Mouse (Mus musculus) frontal cortex, postnatal 36 days (tissue): ENCODE results near the gene Foxs1.

ENCODE experiments used
- DNase-seq, 2 experiments: peaks; one replicate each; pipeline ENCODE4 v3.0.0; 2022; ENCODE audit warnings: low spot score in 2 of 2

Gene Foxs1

DNA sequence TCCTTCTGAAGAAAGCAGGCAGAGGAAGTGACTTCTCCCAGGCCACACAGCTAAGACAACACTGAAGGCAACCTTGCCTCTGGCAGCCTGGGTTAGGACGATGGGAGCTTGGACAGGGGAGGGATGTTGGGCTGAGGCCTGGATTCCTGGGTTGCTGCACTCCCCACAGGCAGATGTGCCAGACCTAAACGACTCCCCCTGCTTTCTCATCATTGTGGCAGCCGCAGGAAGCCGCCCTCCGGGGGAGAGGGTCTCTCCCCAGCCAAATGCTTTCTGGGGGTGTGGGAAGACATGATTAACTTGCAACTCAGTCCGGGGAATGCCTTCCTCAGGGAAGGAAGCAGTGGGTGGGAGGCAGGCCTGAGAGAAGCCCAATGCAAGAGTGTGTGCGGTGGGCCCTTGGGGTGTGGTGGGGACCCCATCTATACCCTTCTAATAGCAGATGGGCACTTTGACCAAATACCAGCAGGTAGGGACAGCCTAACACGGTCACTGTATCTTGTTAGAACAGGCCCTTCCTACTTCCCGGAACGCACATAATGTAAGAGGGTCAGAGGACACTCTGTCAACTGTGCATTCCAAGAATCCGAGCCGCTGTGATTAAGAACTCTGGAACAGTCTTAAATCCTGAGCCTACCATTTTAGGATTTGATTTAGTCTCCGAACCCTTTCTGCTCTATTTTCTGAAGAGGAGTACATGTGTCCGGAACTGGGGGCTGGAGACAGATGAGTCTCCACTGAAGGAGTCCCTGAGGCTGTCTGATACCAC is 4.6 kb downstream of the Foxs1 start:
- DNase-seq: no peak

DNA sequence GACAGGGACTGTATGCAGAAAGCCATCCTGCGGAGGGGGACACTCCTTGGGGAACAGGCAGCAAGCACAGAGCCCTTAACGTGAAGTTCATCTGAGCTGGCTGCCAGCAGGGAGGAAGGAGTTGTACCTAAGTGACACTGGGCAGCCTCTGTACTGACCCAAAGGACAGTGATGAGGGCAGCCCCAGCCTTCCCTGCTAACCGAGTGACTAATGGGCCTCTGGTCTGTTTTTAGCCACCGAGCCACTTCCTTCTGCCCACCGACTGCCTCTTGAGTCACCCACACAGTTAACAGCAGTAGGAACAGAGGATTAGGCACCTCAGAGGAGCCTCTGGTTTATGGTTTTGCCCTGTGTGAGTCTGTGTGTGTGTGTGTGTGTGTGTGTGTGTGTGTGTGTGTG is 5.6 kb downstream of the Foxs1 start:
- DNase-seq: no peak

DNA sequence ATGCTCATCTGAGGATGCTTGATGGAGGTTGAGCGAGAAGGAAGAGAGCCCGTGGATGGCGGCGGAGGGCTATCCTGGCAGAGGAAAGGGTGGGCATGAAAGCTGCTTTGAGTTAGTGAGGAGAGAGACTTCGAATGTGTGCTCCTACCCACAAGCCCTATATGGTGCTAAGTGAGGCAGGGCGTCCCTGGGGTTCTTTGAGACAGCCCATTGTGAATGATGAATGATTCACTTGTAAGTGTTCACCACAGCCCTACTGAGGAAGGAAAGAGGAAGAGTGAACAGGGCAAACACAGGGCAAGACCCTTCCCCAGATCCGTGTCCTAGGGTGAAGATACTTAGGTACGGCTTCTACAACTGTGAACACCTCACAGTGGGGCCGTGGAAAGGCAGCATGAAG is 6.1 kb downstream of the Foxs1 start:
- DNase-seq: no peak

DNA sequence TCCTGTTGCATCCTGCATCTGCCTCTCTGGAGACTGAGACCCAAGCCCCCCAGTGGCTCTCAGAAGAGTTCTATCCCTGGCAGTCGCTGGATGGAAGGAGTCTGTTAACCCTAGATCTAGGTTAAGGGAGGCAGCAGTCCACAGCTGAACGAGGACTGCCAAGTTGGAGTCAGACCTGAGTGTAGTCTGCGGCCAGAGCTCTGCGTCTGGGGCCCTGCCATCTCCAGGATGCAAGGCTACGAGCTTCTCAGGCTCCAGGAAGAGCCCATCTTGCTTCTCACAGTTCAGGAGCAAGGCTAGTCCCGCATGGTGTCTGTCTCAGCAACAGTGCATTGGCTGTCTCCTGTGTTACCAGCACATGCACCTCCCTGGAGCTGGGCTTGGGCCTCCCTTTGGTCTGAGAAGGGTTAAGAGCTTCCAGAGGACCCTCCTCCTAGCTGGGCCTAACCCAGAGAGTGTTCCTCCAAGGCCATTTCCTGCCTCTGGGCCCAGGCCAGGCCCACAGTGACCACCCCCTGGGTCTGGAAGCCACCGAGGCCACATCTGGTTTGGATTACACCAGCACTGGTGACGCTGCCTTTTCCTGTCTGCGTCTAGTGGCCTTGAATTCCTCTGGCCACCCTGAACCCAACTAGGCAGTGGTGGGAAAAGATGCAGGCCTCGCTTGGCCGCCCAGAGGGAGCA is 7.7 kb downstream of the Foxs1 start:
- no peak for DNase-seq

DNA sequence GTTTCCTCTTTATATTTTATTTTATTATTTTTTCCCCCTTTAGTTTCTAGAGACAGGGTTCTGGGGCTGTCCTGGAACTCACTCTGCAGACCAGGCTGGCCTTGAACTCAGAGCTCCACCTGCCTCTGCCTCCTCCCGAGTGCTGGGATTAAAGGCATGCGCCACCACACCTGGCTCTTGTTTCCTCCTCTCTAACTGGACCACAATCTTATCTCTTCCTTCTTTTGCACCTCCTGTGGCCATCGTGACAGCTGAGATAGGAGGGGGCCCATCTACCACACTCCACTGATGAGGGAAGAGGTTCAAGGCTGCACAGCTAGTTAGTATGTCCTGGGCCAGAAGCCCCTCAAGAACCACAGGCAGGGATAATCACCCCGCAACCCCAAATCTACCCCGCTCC is 8.5 kb downstream of the Foxs1 start:
- DNase-seq: no peak

DNA sequence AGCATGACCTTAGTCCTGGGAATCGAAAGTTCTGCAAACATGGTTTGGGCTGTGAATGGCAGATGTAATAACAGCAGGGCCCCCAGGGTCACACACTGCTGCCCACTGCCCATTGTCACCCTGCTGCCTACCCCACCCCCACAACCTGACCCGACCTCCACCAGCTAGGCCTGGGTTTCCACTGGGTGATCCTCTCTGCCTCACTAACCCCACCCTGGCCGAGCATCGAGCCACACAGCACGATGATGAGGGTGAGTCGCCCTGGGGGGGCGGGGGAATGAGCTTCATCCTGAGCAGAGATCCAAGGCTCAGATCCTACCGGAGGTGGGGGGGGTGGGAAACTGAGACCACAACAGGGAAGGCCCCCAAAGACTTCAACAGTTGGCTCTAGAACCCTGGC is 8.9 kb downstream of the Foxs1 start:
- DNase-seq: no peak

DNA sequence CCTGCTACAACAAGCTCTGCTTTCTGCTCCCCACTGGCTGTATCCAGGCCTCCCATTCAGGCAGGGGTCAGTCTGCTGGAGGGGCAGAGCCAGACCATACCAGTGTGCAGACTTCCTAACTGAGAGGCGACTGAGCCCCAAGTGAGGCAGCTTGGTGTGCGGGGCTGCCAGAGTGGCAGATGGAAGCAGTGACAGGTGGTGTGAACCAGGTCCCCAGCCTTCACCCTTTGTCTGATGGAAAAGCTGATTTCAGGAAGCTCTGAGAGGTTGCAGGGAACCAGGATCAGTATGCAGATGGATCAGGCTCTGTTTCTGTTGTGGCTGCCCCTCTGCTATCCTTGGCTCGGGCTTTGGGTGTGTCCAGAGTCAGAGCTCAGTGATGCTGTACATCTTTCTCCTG is 9.4 kb downstream of the Foxs1 start:
- no peak for DNase-seq

DNA sequence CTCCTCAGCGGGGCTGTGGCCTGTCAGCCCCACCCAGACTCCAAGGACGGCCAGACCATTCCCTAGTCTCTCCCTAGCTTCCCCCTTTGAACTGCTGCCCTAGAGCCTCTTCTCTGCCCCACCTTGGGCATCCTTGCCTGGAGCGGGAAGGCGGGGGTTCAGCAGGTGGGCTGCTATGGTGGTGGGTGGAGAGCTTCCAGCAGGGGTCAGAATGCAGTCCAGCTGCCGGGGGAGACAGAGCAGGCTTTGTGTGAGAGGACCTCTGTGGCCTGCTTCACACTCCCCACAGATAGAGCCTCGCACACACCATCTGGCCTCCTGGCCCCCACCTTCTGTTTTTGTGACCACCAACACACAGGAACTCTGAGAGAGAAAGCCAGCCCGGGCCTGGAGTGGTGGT is 10.6 kb downstream of the Foxs1 start:
- no peak for DNase-seq

DNA sequence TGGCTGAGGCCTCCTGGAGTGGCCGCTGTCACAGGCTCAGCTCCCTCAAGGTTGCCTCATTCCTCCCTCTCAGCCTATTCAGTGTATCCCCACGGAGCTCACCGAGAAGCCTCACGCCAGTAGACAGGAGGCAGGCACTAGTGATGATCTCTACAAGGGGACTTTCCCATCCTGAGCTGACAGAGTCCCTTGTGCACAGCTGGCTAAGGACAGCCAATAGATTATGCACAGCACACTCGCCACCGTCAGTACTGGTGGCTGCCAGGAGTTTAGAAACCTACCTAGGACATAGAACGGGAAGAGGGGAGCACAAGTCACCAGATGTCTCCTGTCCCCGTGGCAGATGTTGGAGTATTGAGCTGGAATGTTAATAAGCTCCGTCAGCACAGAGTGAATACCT is 15.3 kb downstream of the Foxs1 start:
- no peak for DNase-seq

DNA sequence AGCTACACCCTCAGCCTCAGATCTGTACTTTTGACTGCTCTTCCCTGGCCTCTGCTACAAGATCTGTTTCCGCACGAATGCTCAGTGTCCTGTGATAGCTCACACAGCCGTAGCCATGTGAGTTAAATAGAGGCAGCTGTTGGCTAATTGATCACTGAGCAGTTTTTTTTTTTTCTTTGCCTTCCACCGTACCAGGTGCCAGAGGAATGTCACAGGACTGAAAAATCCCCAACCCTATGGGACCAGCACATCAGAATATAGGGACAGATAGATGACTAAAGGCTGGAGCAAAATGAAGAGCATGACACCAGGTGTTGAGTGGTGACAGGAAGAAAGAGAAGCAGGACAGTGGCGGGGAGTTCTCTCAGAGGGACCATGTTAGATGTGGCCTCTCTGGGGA is 16.9 kb downstream of the Foxs1 start:
- DNase-seq: no peak

DNA sequence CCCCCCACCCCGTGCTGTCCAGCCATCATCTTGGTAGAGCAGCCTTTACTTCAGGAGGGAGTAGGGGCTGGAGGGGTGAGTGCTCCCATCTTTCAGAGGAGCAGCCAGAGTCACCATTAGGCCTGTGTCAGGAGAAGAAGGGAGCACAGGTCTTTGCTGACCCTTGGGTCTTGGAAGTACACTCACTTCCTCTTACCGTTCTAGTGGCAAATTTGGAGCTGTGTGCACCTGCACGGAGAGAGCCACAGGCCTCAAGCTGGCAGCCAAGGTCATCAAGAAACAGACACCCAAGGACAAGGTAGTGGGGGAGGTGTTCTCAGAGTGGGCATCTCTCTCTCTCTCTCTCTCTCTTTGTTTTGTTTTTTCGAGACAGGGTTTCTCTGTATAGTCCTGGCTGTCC is 17.6 kb downstream of the Foxs1 start:
- DNase-seq: no peak

DNA sequence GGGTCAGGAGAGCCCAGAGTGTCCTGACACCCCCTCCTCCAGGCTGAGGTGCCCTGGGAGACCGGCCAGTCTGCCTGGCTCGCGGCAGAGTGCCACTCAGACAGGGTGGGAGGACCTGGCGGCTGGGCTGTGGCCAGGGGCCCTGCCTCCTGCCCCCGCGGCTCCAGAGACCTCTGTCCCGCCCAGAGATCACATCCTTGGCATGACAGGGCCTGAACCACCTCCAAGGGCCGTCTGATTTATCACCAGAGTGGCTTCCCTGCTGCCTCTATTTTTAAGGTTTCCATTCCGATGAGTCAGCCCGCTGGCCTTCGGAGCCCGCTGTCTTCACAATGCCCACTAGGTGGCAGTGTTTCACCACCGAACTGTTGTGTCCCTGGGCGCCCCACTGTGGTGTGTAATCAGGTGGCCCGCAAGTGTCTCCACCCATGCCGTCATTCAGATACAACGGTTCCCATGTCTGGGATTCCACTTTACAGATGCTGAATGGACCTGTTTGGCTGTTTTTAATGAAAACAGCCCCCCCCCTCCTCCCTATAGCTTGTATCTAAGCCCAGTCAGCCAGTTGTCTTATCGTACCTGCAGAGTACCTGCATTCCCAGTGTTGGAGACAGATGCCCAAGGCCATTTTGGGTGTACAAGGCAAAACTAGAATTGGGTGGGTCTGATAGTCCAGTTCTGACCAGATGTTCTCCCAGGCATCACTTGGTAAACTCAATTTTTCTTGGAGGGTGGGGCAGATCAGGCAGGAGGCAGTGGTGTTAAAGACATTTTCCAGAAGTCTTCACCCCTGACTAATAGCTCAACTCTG is 18.5 kb downstream of the Foxs1 start:
- DNase-seq: peak; percentile 87 to 93

DNA sequence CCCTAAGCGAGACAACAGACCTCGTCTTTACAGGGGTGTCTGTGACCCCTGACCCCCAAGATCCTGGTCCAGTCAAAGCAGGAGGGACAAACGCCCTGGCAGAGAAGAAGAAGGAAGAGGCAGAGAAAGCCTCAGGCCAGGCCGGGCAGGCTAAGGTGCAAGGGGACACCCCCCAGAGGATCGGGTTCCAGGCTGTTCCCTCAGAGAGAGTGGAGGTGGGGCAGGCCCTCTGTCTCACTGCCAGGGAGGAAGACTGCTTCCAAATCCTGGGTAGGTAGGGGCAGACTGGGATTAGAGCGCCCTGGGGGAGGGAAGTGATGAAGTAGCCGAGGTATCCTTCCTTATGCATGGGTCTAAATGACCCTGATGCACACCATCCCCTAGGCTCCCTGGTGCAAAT is 19.5 kb downstream of the Foxs1 start:
- DNase-seq: no peak

DNA sequence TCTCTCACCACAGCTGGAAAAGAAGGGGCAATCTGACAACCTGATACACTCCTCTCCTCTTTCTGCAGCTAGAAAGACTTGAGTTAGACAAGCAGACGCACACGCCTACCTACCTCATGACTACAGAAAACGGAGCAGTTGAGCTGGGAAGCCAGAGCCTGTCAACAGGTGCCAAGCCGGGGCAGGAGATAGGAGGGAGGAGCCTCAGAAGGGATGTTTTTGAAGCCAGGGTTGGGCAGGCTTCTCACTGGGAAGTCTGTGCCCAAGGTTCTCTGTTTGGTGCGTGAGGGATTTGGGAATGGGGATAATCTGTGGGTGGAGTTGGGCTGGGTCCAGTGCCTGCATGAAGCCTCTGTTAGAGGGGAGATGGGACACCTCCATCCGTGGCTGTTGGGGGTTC is 21.6 kb downstream of the Foxs1 start:
- DNase-seq: no peak

DNA sequence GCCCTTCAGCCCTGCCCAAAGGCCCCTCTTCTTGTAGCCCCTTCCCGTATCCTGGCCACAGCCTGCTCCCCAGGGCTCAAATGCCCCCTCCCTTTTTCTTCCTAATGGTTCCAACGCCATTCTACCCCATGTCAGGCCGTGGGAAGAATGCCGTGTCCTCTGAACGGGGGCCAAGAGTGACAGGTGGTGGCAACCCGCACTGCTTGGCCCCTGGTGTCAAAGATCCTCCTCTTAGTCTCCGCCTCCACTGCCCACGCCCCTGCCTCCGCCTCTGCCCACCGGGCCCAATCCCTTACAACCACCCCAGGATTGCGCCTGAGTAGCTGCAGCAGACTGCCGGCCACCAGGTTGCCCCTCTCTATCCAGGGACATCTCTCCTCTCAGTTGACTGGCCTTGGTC is 22.0 kb downstream of the Foxs1 start, which contains the start of gene Mylk2:
TSS of gene Mylk2 (plus strand) at position 322 of the 400 bp plus-strand sequence.
- DNase-seq: no peak

DNA sequence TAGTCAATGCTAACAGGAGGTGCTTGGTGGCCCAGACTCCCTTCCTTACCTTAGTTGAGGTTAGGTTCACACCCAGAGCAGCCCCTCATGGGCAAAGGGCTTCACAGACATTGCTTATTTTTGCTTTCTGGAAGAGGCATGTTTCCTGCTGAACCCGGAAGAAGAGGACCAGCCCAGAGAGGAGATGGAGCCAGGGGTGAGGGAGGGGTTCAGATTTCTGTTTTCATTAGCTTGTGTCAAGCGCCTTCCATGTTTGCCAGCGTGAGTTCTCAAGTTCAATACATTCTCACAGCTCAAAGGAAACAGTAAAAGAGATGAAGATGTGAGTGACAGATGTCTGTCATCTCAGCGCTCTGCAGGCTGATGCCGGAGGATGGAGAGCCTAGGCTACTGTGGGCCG is 23.2 kb downstream of the Foxs1 start:
- no peak for DNase-seq

DNA sequence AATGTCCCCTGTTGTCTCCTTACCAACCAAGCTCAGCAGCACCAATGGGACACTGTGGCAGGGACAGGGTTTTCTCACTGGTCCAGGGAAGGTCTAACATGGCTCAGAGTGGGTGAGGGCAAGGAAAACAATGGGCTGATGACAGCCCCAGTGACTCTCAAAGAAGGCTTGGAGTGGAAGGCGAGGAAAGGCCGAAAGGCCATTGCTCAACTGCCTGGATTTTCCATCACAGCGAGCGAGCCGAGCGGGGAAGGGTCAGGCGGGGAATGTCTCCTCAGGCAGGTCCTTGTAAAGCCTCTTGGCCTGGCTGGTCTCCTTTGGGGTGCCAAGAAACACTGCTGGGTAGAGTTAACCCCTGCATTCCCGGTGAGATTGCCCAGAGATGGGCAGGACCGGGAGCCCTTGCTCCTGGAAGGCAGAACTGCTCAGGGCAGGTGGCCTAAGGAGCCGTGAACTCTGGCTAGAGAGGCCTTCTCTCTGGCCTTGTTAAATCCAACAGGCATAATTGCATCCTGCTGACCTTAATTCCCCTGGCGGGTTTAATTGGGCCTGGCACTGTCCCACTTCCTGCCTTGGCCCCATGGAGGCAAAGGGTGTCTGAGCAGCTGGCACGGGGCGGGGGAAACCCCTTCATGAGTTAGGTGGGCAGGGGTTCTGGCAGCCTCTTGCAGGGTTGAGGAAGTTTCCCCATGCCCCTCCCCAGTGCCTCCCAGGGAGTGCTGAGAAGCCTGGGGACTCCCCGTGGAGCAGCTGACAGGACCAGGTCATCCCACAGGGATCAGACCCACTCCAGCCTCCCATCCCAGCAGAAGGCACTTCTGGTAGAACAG is 25.7 kb downstream of the Foxs1 start:
- no peak for DNase-seq

DNA sequence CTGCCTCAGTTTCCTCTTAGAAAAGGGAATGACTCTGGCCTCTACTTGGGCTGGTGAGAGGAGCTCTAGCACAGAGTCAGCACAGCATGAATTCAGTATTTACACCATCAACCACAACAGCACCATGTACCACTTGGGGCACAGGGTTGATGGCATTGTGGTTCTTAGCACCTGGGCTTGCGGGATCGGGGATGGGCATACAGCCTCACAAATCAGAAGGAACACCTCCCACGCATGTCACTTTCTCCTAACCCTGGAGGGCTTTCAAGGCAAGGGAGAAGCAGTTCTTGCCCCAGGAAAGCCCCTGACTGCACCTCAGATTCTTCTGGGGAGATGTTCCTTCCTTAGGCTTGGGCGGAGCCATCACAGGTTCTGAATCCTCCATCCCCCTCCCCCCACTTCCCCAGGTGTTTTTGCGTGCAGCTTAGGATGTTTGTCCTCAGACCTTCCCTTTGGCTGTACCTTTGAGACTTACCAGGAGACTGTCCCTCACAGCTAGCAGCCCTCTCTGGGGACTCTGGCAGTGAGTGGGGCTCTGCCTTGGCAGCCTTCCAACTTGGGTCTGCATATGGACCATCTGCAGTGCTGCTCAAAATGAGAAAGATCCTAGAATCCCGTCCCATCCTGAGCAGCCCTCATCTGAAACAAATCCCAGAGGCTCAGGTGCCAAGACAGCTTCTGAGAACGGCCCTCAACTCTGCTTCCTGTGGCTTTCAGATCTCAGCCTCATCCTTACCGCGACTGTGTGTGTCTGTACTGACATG is 26.6 kb downstream of the Foxs1 start:
- no peak for DNase-seq

DNA sequence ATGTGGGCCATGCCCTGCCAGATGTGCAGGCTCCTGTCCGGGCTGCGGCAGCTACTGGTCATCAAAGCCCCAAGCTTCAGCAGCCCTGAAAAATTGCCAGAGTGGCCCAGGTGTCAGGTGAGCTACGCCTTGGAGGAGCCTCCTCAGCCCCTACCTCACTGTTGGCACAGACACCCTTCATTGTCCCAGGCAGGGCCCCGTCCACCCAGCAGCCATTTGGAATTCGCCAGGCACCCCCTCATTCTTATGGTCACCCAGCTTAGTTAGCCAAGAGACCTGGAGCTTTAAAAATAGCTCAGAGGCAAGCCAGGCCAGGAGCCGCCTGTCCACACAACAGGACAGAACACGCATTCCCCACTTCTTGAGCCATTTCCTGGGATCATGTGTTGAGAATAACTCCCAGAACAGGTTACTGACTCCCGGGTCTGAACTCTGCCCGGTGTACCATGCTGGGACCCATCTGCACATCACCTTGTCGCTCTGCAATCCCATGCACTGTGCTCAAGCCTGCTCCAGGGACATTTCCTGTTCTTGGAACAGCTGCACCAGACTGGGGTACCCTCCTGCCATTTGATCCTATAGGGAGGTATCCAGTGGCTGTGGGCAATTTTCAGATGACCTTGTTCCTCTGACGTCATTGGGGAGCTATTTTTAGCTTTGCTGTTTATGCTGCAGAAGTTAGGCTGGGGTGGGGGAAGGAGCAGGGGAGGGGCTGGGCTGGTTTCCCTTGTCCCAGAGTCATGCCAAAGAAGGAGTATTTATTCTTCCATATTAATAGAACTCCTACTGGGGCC is 27.8 kb downstream of the Foxs1 start:
- DNase-seq: no peak

DNA sequence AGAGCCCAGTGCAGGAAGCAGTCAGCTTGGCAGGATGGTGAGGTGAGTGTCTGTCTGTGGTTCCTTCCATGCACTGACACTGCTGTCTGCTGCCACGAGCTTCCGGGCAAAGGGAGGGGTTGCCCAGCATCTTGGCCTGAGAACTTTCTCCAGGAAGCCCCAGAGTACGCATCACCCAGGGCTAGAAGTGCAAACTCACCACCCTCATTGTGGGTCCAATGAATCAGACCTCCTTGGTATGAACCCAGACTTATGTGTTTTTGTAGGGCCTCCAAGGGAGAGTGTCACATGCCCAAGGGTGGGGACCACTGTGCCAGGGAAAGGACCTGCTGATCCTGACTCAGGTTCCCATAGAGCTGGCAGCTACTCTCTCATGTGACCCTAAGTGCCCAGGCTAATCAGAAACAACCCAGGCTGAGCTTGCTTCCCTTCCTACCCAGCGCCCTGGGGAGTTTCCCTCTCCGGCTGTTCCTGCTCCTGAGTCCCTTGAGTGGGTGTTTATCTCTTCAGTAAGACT is 28.8 kb downstream of the Foxs1 start:
- DNase-seq: no peak
